Mouse (Mus musculus) heart, embryonic 13.5 days (tissue): Measurements from ENCODE around the gene Ube2v1. TPM values are rescaled to one million over a fixed set of nuclear protein-coding genes. Genes with fewer than 3 reads are reported as not detected.

ENCODE experiments used
- ATAC-seq: fragments of 200-750 bp; cut with Nextera tagmentation; 2 replicates; pipeline ENCODE4 v1.8.0; 2017; ENCODE audit warnings: moderate TSS enrichment; ENCODE audit not compliant: insufficient number of reproducible peaks, low FRiP score, low TSS enrichment; ENCODE audit errors: extremely low read depth
- H3K27ac ChIP-seq: fragments of 300-500 bp; sonication (generic); replicated peaks from 2 replicates; pipeline ENCODE4 v1.5.1; 2015; ENCODE audit warnings: moderate library complexity, mild to moderate bottlenecking, inconsistent platforms
- H3K27me3 ChIP-seq: fragments of 300-500 bp; sonication (generic); replicated peaks from 2 replicates; pipeline ENCODE4 v1.6.1; 2015; ENCODE audit warnings: mild to moderate bottlenecking, inconsistent platforms
- H3K36me3 ChIP-seq: fragments of 300-500 bp; sonication (generic); 2 replicates; pipeline ENCODE4 v1.6.1; 2015; ENCODE audit warnings: mild to moderate bottlenecking, inconsistent platforms
- H3K4me1 ChIP-seq: fragments of 300-500 bp; sonication (generic); 2 replicates; pipeline ENCODE4 v1.6.1; 2015; ENCODE audit warnings: inconsistent platforms
- H3K4me2 ChIP-seq: fragments of 300-500 bp; sonication (generic); 2 replicates; pipeline ENCODE4 v1.6.1; 2015; ENCODE audit warnings: inconsistent platforms, mild to moderate bottlenecking, moderate library complexity
- H3K4me3 ChIP-seq: fragments of 300-500 bp; sonication (generic); 2 replicates; pipeline ENCODE4 v1.5.1; 2015; ENCODE audit warnings: moderate library complexity, mild to moderate bottlenecking, inconsistent platforms
- H3K9ac ChIP-seq: fragments of 300-500 bp; sonication (generic); 2 replicates; pipeline ENCODE4 v1.6.1; 2015; ENCODE audit warnings: inconsistent platforms, mild to moderate bottlenecking, moderate library complexity
- H3K9me3 ChIP-seq: fragments of 300-500 bp; sonication (generic); 2 replicates; pipeline ENCODE4 v1.6.1; 2016; ENCODE audit warnings: inconsistent platforms
- WGBS: fragments of 180-500 bp; shearing (Covaris S2); methylation state at CpG from one replicate; pipeline ENCODE4 v1.1.7; 2015; ENCODE audit warnings: mixed read lengths; 5-methylcytosine and 5-hydroxymethylcytosine counted together
- polyA plus RNA-seq: library from polyadenylated mRNA; unstranded; fragments of >200 nt; fragmentation: Nextera tagmentation; extraction: Ambion mirVana; gene quantifications from 2 replicates; pipeline ENCODE4 v1.2.1, GENCODE M21; 2015

The Ube2v1 gene
- polyA plus RNA-seq, 1 experiment from 2014 or later: 216 TPM

DNA sequence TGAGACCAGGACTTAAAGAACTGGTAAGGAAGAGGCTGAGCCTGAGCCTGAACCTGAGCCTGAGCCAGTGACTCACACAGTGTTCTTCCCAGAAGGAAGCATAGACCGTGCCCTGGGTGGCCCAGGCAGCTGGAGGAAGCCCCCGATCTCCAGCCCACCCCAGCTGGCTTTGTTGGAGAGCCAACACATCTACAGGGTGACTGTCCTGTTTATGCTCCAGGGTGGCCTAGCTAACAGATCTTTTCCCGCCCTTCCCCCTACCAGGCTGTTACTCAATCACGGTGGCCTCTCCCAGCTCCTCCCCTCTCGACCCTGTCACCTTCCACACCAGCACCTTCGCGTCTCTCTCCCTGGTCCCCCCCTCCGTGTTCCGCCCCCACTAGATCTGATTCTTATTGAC lies 44.9 kb downstream of the Ube2v1 start:
- Histone ChIP-seq H3K9ac (no peak overlapping the region), H3K4me3 (no peak overlapping the region), H3K36me3 (no peaks in the 10 kb centered on the region), H3K27me3 (no peaks in the 10 kb centered on the region), H3K27ac (peak overlapping the region; percentile 66; the same call in 1 of the 2 replicates), H3K9me3 (no peaks in the 10 kb centered on the region), H3K4me1 (peaks cover 62% of the 10 kb centered on the region), H3K4me2 (no peak overlapping the region)
- 36% methylated on average over 9 of the region's 9 CpGs for WGBS
- no peak for ATAC-seq

DNA sequence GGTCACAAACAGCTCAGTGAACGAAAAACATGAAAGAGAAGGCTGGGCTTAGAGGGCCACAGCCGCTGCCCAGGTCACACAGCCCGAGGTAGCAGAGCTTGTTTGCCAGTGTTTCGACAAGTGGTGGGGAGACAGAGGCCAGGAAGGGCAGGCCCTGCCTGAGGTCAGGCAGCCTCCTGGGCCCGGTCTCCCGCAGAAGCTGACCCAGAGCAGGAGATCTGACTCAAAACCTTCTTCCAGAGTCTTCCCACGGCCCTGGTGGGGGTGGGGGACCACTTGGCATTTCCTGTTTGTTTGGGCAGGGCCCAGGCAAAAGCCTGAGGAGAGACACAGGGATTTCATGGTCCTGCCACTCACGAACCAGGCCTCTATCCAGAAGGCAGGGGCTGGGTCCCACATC lies 45.9 kb downstream of the Ube2v1 start:
- H3K27ac ChIP-seq: peak overlapping the region; percentile 66
- ATAC-seq: no peak
- H3K4me3 ChIP-seq: no peak overlapping the region
- no peaks in the 10 kb centered on the region for H3K27me3 ChIP-seq
- 24% methylated on average over 8 of the region's 8 CpGs for WGBS
- H3K9ac ChIP-seq: peak overlapping the region; percentile 64
- H3K4me1 ChIP-seq: peaks cover 71% of the 10 kb centered on the region
- H3K9me3 ChIP-seq: no peaks in the 10 kb centered on the region
- no peak overlapping the region for H3K4me2 ChIP-seq
- H3K36me3 ChIP-seq: no peaks in the 10 kb centered on the region

DNA sequence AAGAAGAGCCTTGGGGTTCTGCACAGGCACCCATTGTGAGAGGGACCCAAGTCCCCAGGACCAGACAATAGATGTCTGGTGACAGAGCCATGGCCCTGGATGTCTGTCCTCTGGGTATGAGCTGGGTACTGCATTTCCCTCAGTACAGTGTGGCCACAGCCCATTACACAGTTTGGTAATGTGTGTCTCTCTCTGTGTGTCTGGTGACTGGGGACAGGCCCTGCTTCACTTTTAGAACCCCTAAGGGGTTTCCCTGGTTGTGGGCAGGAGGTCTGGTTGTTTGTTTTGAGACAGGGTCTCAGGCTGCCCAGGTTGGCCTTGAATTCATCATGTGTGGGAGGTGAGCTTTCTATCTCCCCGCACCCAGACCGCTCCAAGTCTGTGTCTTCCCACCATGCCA lies 46.6 kb downstream of the Ube2v1 start:
- peaks cover 66% of the 10 kb centered on the region for H3K4me1 ChIP-seq
- H3K4me2 ChIP-seq: no peak overlapping the region
- H3K9ac ChIP-seq: no peak overlapping the region
- no peaks in the 10 kb centered on the region for H3K9me3 ChIP-seq
- H3K36me3 ChIP-seq: no peaks in the 10 kb centered on the region
- H3K27me3 ChIP-seq: no peaks in the 10 kb centered on the region
- no peak overlapping the region for H3K4me3 ChIP-seq
- 0 out of 2 replicates have a peak overlapping the region, but pooled peaks have one; percentile 20 for H3K27ac ChIP-seq
- WGBS: 69% methylated on average over 2 of the region's 2 CpGs
- ATAC-seq: no peak

DNA sequence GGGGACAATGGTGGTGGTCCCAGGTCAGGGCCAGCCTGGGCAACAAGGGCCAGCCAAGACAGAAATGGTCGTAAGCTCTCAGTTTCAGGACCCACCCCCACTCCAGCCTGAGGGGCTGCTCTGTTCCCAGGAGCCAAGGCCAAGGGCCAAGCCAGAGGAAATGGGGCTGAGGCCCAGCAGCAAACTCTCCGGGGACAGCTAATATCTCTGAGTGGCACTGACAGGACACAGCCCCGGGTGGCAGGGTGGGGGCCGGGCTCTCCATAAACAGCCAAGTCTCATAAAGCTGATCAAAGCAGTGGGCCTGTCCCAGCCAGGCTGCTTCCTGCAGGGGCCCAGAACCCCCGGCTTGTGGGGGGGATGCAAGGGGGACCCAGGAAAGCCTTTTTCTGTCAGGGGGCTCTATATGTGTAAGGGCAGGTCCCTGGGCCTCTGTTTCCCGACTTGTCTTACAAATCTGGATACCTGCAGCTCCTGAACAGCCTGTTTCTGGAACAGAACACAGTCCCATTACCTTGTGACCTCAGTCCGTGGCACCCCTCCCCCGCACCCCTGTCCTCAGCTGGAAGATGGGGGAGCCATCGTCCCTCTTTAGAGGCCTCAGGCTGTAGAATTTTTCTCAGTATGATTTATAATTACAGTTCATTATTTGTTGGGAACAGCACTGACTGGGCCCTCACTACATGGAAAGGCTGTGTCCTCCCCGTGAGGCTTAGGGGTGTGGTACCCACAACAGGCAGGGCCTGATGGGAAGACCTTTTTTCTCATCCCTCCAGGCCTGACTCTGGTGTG lies 48.5 kb downstream of the Ube2v1 start:
- peak; percentile 43; the same call in 1 of the 2 replicates for ATAC-seq
- H3K9ac ChIP-seq: peak overlapping the region; percentile 58
- peak overlapping the region; percentile 18; the same call in 1 of the 2 replicates for H3K4me2 ChIP-seq
- H3K9me3 ChIP-seq: no peaks in the 10 kb centered on the region
- H3K4me1 ChIP-seq: peaks cover 59% of the 10 kb centered on the region
- H3K4me3 ChIP-seq: no peak overlapping the region
- no peaks in the 10 kb centered on the region for H3K36me3 ChIP-seq
- H3K27ac ChIP-seq: peak overlapping the region; percentile 75
- H3K27me3 ChIP-seq: no peaks in the 10 kb centered on the region; the same call in 1 of the 2 replicates
- WGBS: 22% methylated on average over 10 of the region's 10 CpGs

DNA sequence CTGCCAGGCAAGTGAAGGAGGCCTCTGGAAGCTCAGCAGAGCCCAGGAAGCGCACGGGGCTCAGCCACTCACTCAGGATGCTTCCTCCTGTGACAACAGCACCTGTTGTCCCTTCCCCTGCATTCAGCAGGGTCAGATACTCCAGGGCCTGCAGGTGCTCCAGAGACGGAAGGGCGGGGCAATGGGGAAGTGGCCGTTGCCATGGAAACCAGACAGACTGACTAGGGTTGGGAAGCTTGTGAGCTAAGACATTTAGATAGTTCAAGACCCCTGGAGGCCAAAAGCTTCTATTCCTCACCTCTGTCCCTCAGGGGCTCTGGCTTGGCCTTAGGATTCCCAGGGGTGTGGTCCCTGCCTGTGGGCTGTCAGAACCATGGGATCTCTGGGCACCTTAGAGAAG lies 53.4 kb downstream of the Ube2v1 start:
- Histone ChIP-seq H3K4me2 (no peak overlapping the region), H3K27ac (no peak overlapping the region), H3K9me3 (no peaks in the 10 kb centered on the region), H3K4me1 (peaks cover 29% of the 10 kb centered on the region), H3K4me3 (no peak overlapping the region), H3K27me3 (no peaks in the 10 kb centered on the region; the same call in 1 of the 2 replicates), H3K9ac (no peak overlapping the region), H3K36me3 (no peaks in the 10 kb centered on the region)
- WGBS: 48% methylated on average over 5 of the region's 5 CpGs
- no peak for ATAC-seq

DNA sequence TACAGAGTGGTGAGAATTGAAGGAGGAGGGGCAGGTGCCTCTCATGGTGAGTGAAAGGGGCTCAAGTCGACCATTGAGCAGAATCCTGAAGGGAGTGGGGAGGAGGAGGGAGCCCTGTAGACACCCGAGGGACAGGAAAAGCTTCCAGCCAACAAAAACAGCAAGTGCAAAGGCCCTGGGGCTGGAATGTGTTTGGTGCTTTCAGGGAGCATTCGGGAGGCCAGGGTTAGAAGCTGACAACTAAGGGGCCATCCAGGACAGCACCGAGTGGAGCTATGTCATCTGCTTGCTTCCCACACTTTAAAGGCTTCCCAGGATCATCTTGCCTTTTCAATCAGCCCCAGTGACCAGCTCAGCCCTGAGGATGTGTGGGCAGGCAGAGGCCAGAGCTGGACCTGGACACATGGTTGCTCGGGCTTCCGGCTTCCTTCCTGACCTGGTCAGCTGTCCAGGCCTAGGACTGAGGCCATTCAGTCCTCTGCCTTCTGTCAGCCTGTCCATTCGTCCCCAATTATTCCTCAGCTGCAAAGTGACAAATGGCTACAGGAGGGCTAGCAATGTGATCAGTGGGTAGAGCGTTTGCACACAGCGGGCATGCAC lies 54.6 kb downstream of the Ube2v1 start:
- ATAC-seq: no peak
- H3K9me3 ChIP-seq: no peaks in the 10 kb centered on the region
- no peak overlapping the region for H3K4me2 ChIP-seq
- H3K27me3 ChIP-seq: no peaks in the 10 kb centered on the region; the same call in 1 of the 2 replicates
- H3K27ac ChIP-seq: no peak overlapping the region
- no peaks in the 10 kb centered on the region for H3K36me3 ChIP-seq
- 53% methylated on average over 9 of the region's 9 CpGs for WGBS
- no peak overlapping the region for H3K4me3 ChIP-seq
- H3K4me1 ChIP-seq: peaks cover 17% of the 10 kb centered on the region
- H3K9ac ChIP-seq: no peak overlapping the region

DNA sequence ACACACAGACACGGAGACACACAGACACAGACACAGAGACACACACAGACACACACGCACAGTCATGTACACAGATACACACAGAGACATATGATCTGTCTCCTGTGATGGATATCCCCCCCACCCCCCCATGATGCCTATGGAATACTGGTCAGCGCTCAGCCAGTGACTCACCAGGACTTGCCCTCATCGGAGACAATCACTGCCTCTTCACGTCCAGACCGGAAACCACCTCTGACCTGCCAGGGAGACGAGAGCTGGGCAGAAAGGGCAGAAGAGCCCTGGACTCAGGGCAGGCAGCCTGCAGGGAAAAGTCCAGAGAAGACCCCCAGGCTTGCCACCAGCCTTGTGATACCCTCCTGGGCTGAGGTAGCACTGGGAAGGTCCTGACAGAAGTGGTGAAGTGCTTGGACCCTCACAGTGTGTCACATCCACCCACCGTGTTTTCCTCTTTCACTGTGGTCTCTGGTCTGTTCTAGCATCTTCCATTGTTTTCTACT lies 55.7 kb downstream of the Ube2v1 start:
- H3K9me3 ChIP-seq: no peaks in the 10 kb centered on the region
- no peak for ATAC-seq
- 77% methylated on average over 8 of the region's 8 CpGs for WGBS
- no peaks in the 10 kb centered on the region for H3K36me3 ChIP-seq
- H3K27me3 ChIP-seq: no peaks in the 10 kb centered on the region; the same call in 1 of the 2 replicates
- no peak overlapping the region for H3K9ac ChIP-seq
- no peak overlapping the region for H3K4me3 ChIP-seq
- H3K27ac ChIP-seq: no peak overlapping the region
- no peak overlapping the region for H3K4me2 ChIP-seq
- peaks cover 6% of the 10 kb centered on the region for H3K4me1 ChIP-seq

DNA sequence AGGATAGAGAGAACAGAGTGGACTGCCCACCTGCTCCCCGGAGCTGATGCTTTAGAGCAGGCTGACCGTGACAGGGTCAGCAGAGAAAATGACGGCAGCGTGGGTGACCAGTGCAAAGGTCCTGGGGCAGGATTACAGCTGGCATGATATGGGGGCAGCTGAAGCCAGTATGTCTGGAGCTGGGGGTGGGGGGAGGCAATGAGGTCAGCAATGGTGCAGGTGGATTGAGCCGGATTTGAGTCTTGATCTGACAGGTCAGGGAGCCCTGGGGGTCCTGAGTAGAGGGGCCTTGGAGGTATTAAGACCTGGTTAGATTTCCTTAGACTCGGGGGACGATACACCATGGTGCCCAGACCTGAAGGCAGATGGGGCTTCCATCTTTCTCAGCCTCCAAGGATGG lies 56.3 kb downstream of the Ube2v1 start:
- H3K9ac ChIP-seq: no peak overlapping the region
- H3K4me2 ChIP-seq: no peak overlapping the region
- no peak overlapping the region for H3K27ac ChIP-seq
- no peak for ATAC-seq
- H3K36me3 ChIP-seq: no peaks in the 10 kb centered on the region
- peaks cover 8% of the 10 kb centered on the region for H3K4me1 ChIP-seq
- 78% methylated on average over 7 of the region's 7 CpGs for WGBS
- no peaks in the 10 kb centered on the region; the same call in 1 of the 2 replicates for H3K27me3 ChIP-seq
- no peaks in the 10 kb centered on the region for H3K9me3 ChIP-seq
- H3K4me3 ChIP-seq: no peak overlapping the region

DNA sequence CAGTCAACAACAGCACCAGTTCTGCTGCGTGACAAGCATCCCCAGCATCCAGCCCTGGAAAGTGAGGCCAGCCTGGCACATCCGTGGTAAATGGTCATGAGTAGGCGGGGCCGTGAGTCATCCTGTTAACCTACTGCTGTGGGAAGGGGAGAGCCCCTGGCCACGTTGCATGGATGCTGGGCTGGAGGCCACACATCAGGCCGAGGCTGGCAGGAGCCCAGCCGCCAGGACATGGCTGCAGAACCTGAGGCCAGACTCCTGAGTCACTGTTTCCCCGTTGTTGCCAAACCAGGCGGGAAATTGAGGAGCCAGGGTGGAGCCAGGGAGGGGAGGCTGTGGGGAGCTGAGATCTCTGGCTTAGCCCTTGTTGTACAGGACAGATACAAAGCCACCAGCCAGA lies 57.1 kb downstream of the Ube2v1 start:
- Histone ChIP-seq H3K4me2 (no peak overlapping the region), H3K27me3 (no peaks in the 10 kb centered on the region; the same call in 1 of the 2 replicates), H3K36me3 (no peaks in the 10 kb centered on the region), H3K9ac (no peak overlapping the region), H3K4me3 (no peak overlapping the region), H3K27ac (no peak overlapping the region; the same call in 1 of the 2 replicates), H3K4me1 (peaks cover 16% of the 10 kb centered on the region), H3K9me3 (no peaks in the 10 kb centered on the region)
- no peak for ATAC-seq
- WGBS: 55% methylated on average over 9 of the region's 9 CpGs

DNA sequence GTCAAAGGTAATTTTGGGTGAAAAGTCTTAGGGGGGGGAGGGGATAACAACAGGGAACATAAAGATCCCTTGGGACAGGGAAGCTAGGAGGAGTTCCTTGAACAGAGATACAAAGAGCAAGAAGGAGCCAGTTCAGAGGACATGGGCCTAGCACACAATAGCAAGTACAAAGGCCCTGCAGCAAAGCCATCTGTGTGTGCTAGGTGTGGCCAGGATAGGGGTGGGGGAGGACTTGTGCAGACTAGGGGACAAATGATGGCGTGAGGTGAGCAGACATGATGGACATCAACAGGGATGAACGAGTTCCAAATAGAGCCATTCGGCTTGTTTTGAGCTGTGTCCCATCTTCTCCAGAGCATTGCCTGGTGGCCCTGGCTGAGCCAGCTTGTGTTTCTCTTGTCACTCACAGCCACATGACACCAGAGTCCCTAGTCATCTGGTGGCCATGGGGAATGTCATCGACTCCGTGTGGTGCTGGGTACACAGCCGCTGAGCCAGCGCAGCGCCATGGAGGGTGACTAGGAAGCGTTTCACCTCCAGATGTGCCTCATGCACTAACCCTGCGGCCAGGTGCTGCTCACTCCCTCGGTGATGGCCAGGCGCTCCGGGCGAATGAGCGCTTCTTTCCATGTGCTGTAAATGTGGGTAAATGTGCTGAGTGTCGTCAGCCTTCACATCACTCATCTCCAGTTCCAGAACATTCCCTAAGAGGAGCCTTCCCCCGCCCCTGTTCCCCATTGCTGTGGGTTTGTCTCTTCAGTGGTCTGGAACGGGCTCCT lies 60.3 kb downstream of the Ube2v1 start:
- Histone ChIP-seq H3K4me3 (no peak overlapping the region), H3K4me2 (no peak overlapping the region), H3K27me3 (no peaks in the 10 kb centered on the region), H3K9me3 (no peaks in the 10 kb centered on the region), H3K27ac (no peak overlapping the region), H3K36me3 (no peaks in the 10 kb centered on the region), H3K9ac (no peak overlapping the region), H3K4me1 (peaks cover 14% of the 10 kb centered on the region)
- 77% methylated on average over 18 of the region's 18 CpGs for WGBS
- ATAC-seq: no peak

DNA sequence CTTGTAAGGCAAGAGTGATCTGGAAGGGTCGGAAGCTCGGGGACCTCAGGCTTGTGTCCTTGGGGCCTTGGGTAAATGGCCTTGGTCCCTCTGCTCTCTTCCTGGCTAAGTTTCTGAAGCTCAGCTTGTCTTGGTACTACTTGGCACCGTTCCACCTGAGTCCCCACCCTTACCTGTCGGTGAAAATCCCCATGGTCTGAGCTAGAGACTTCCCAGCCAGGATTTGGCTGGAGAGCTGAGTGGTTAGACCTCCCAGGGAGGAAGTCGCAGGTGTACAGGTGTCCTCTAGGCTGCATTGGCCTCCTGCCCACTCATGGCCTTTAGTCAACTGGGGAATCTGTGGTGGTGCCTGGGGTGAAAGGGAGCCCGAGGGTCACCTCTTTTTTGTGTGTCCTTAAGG lies 61.1 kb downstream of the Ube2v1 start:
- Histone ChIP-seq H3K36me3 (no peaks in the 10 kb centered on the region), H3K27ac (peak overlapping the region; percentile 79), H3K27me3 (no peaks in the 10 kb centered on the region), H3K4me3 (no peak overlapping the region), H3K9ac (no peak overlapping the region), H3K9me3 (no peaks in the 10 kb centered on the region), H3K4me2 (no peak overlapping the region), H3K4me1 (peaks cover 17% of the 10 kb centered on the region)
- ATAC-seq: no peak
- 83% methylated on average over 6 of the region's 6 CpGs for WGBS
